ENCODE assay signal across 12 mouse cellular contexts in genomic region chr17:26514581-26515030, GRCm38 (mm10). TPM values are rescaled to one million over a fixed set of nuclear protein-coding genes. Genes with fewer than 3 reads are reported as not detected.
DNase-seq lines count a peak whose midpoint lies in the region; ATAC-seq and TF ChIP-seq lines count a peak whose summit lies in the region.
"Had no signal": no experiment of that assay in that cellular context is flagged by ENCODE, and none has a peak within 500 bp of the region (broad histone marks: within the 10 kb centered on the region; RNA-seq: fewer than 3 reads in every experiment).

No protein-coding gene starts in this region.

- WGBS in heart, embryonic 11.5 days (ENCODE audit: insufficient replicate concordance), result 50% methylated on average over 3 of the region's 3 CpGs

- 0 out of 2 replicates have a peak overlapping the region, but pooled peaks have one; percentile 22 for H3K9ac ChIP-seq in heart, embryonic 11.5 days (ENCODE audit: low read depth, low read length)
- H3K9ac ChIP-seq: embryonic facial prominence, embryonic 15.5 days; neural tube, embryonic 15.5 days had no signal

- DNase-seq in heart, adult 8-10 months (ENCODE audit: low spot score), result no peak
- no peak for DNase-seq in G1E (ENCODE audit: low spot score)
- no peak for DNase-seq in layer of hippocampus, adult 9-10 months (ENCODE audit: low spot score)
- DNase-seq in urinary bladder, postnatal 10 days (ENCODE audit: low spot score), result no peak
- no peak for DNase-seq in layer of hippocampus, postnatal 10 days (ENCODE audit: low spot score in 2 of 2)
- DNase-seq: layer of hippocampus, adult 9-11 months; lung, postnatal 14 days had no signal

- no peak for TF ChIP-seq CTCF in G1E (IDR thresholded peaks at IDR 0.05; ENCODE audit: low read depth, low read length)

- no peak overlapping the region for H3K4me3 ChIP-seq in heart, embryonic 11.5 days (ENCODE audit: low read depth, low read length)
- peak overlapping the region; percentile 11; the same call in 1 of the 2 replicates for H3K4me3 ChIP-seq in G1E (ENCODE audit: low read depth, low read length)
- no peak overlapping the region for H3K4me3 ChIP-seq in brown adipose tissue, adult 24 weeks (ENCODE audit: insufficient read depth, low read depth, low read length)
- H3K4me3 ChIP-seq in megakaryocyte, embryonic 14.5 days (replicated peaks), result peak overlapping the region; percentile 2
- H3K4me3 ChIP-seq: embryonic facial prominence, embryonic 15.5 days; neural tube, embryonic 15.5 days had no signal

- peak overlapping the region; percentile 86 for H3K27ac ChIP-seq in heart, embryonic 11.5 days (ENCODE audit: low read depth, low read length)
- H3K27ac ChIP-seq in brown adipose tissue, adult 24 weeks (replicated peaks; ENCODE audit: low read depth, low read length), result peak overlapping the region; percentile 88
- H3K27ac ChIP-seq: embryonic facial prominence, embryonic 15.5 days; neural tube, embryonic 15.5 days had no signal

- peak overlapping the region; percentile 20; the same call in 1 of the 2 replicates for H3K4me2 ChIP-seq in heart, embryonic 11.5 days
- H3K4me2 ChIP-seq: embryonic facial prominence, embryonic 15.5 days; neural tube, embryonic 15.5 days had no signal

- ATAC-seq in heart, embryonic 11.5 days (replicated peaks; ENCODE audit: insufficient number of reproducible peaks, low FRiP score, low TSS enrichment), result peak; percentile 76
- ATAC-seq in G1E (ENCODE audit: extremely low read depth, insufficient number of reproducible peaks, low FRiP score, poor library complexity, severe bottlenecking), result peak; percentile 51

- H3K9me3 ChIP-seq in heart, embryonic 11.5 days (replicated peaks; ENCODE audit: control insufficient read depth, low read length), result no peaks in the 10 kb centered on the region
- no peaks in the 10 kb centered on the region for H3K9me3 ChIP-seq in G1E (replicated peaks)
- peaks cover 5% of the 10 kb centered on the region for H3K9me3 ChIP-seq in megakaryocyte, embryonic 14.5 days
- H3K9me3 ChIP-seq: embryonic facial prominence, embryonic 15.5 days; neural tube, embryonic 15.5 days had no signal

- H3K27me3 ChIP-seq in heart, embryonic 11.5 days (ENCODE audit: control insufficient read depth, insufficient read depth, low read length), result no peaks in the 10 kb centered on the region
- no peaks in the 10 kb centered on the region for H3K27me3 ChIP-seq in G1E (ENCODE audit: insufficient read depth, low read length)
- H3K27me3 ChIP-seq in megakaryocyte, embryonic 14.5 days (replicated peaks), result peaks cover 8% of the 10 kb centered on the region
- H3K27me3 ChIP-seq: embryonic facial prominence, embryonic 15.5 days; neural tube, embryonic 15.5 days had no signal

- H3K4me1 ChIP-seq in heart, embryonic 11.5 days (ENCODE audit: control insufficient read depth, insufficient read depth, low read length), result peaks cover 38% of the 10 kb centered on the region
- peaks cover 81% of the 10 kb centered on the region for H3K4me1 ChIP-seq in G1E (ENCODE audit: insufficient read depth, low read depth, low read length)
- H3K4me1 ChIP-seq in brown adipose tissue, adult 24 weeks (ENCODE audit: control insufficient read depth, insufficient read depth, insufficient read length, low read length), result peaks cover 32% of the 10 kb centered on the region
- peaks cover 64% of the 10 kb centered on the region for H3K4me1 ChIP-seq in megakaryocyte, embryonic 14.5 days
- H3K4me1 ChIP-seq: neural tube, embryonic 15.5 days had no signal

- no peaks in the 10 kb centered on the region for H3K36me3 ChIP-seq in heart, embryonic 11.5 days (ENCODE audit: control insufficient read depth, insufficient read depth, low read length)
- H3K36me3 ChIP-seq in G1E (replicated peaks), result no peaks in the 10 kb centered on the region
- no peaks in the 10 kb centered on the region for H3K36me3 ChIP-seq in megakaryocyte, embryonic 14.5 days (replicated peaks; ENCODE audit: low read length)
- H3K36me3 ChIP-seq: embryonic facial prominence, embryonic 15.5 days; neural tube, embryonic 15.5 days had no signal

RNA-seq across cellular contexts. Expression of gene Ergic1, which starts 46.7 kb away (rescaled TPM):
- 147 TPM in 2 replicates for polyA plus RNA-seq in heart, embryonic 11.5 days (2014; fragmentation: Nextera tagmentation; extraction: Ambion mirVana)
- 10 to 100 TPM; 52.7 to 57.9 (median 55.4) TPM for total RNA-seq in heart, adult 8-10 months (2022)
- total RNA-seq in G1E (2014; fragmentation: Nextera tagmentation) (92.7 and 103 TPM in 2 replicates), G1E (2017) (22.1 and 23.2 TPM in 2 replicates)
- 31.7 and 37.1 TPM in 2 replicates for polyA plus RNA-seq in G1E (2012)
- 124 and 179 TPM in 2 replicates for polyA plus RNA-seq in brown adipose tissue, adult 24 weeks (2012; ENCODE audit: insufficient read depth, insufficient read length, missing spikeins)
- 21.0 and 26.5 TPM in 2 replicates for polyA plus RNA-seq in megakaryocyte, embryonic 14.5 days (2012; ENCODE audit: insufficient read depth, low replicate concordance)
- 100 to 1,000 TPM; 128 to 155 TPM for total RNA-seq in layer of hippocampus, postnatal 10 days (2021)

RNA-seq across cellular contexts. Expression of gene Dusp1, which starts 47.3 kb away (rescaled TPM):
- polyA plus RNA-seq in heart, embryonic 11.5 days (2014; fragmentation: Nextera tagmentation; extraction: Ambion mirVana), result 30.0 and 33.9 TPM in 2 replicates
- total RNA-seq in heart, adult 8-10 months (2022), result 10 to 100 TPM; 51.1 to 75.8 (median 59.4) TPM
- 41.8 and 43.0 TPM in 2 replicates for total RNA-seq in G1E (2014; fragmentation: Nextera tagmentation)
- total RNA-seq in G1E (2017), result 4.9 and 5.0 TPM in 2 replicates
- polyA plus RNA-seq in G1E (2012), result 5.5 and 6.3 TPM in 2 replicates
- polyA plus RNA-seq in brown adipose tissue, adult 24 weeks (2012; ENCODE audit: insufficient read depth, insufficient read length, missing spikeins), result 44.4 and 326 TPM in 2 replicates
- polyA plus RNA-seq in megakaryocyte, embryonic 14.5 days (2012; ENCODE audit: insufficient read depth, low replicate concordance), result 11.6 and 65.1 TPM in 2 replicates
- total RNA-seq in layer of hippocampus, postnatal 10 days (2021), result 10 to 100 TPM; 15.3 to 16.1 TPM

Comparison
In these comparisons a context has a peak if more than half of its experiments do, and no peak if none do; other contexts are left out.
1. H3K4me3 ChIP-seq: peak in G1E (single experiment) and megakaryocyte, embryonic 14.5 days (single experiment); none in heart, embryonic 11.5 days (single experiment) and brown adipose tissue, adult 24 weeks (single experiment).